ENCODE assay signal across 17 mouse cellular contexts in the genomic region with DNA sequence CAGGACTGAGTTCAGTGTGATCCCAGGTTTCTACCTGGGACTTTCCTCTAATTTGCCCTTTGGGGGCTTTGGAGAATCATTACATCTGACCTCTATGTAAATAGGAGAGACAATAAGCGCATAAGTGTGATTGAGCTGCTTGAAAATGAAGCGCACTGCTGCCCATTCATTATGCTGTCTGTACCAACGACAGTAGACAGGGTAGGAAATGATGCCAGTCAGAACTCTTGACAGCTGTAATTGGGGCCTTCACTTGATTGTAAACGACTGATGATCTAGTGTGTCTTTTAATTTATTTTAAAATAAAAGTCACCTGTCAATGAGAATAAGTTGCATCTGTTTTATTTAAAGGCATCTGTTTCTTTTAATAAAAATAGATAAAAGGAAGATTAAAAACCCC. TPM values are rescaled to one million over a fixed set of nuclear protein-coding genes. Genes with fewer than 3 reads are reported as not detected.
"Had no signal": no experiment of that assay in that cellular context is flagged by ENCODE, and none has a peak within 500 bp of the region (broad histone marks: within the 10 kb centered on the region; RNA-seq: fewer than 3 reads in every experiment).

No protein-coding gene starts in this region.

- H3K4me2 ChIP-seq: lung, embryonic 15.5 days; midbrain, embryonic 11.5 days; midbrain, embryonic 13.5 days; midbrain, embryonic 15.5 days; neural tube, embryonic 12.5 days; stomach, embryonic 15.5 days had no signal

- H3K9ac ChIP-seq: lung, embryonic 15.5 days; midbrain, embryonic 13.5 days; midbrain, embryonic 15.5 days; neural tube, embryonic 12.5 days; stomach, embryonic 15.5 days had no signal

- H3K27ac ChIP-seq: lung, embryonic 15.5 days; macrophage; midbrain, embryonic 13.5 days; midbrain, embryonic 15.5 days; neural tube, embryonic 12.5 days; stomach, embryonic 15.5 days; stomach, postnatal 0 days had no signal

- H3K27me3 ChIP-seq: lung, embryonic 15.5 days; megakaryocyte, embryonic 14.5 days; midbrain, embryonic 13.5 days; midbrain, embryonic 15.5 days; neural tube, embryonic 12.5 days; stomach, embryonic 15.5 days had no signal

- H3K4me3 ChIP-seq: lung, embryonic 15.5 days; megakaryocyte, embryonic 14.5 days; midbrain, embryonic 13.5 days; midbrain, embryonic 15.5 days; neural tube, embryonic 12.5 days; stomach, embryonic 15.5 days had no signal

- H3K9me3 ChIP-seq: lung, embryonic 15.5 days; midbrain, embryonic 13.5 days; midbrain, embryonic 15.5 days; neural tube, embryonic 12.5 days; stomach, embryonic 15.5 days had no signal

- H3K4me1 ChIP-seq: lung, embryonic 15.5 days; megakaryocyte, embryonic 14.5 days; midbrain, embryonic 13.5 days; midbrain, embryonic 15.5 days; neural tube, embryonic 12.5 days; stomach, embryonic 15.5 days had no signal

- ATAC-seq: lung, postnatal 0 days; midbrain, embryonic 13.5 days; midbrain, embryonic 15.5 days had no signal

- DNase-seq: lung, adult 2 months; lung, postnatal 14 days; lung, postnatal 36 days; right cerebral cortex, postnatal 14 days; thymus, adult 2 months; thymus, postnatal 25 days; thymus, postnatal 4 days had no signal

- H3K36me3 ChIP-seq: lung, embryonic 15.5 days; midbrain, embryonic 13.5 days; midbrain, embryonic 15.5 days; neural tube, embryonic 12.5 days; stomach, embryonic 15.5 days had no signal

RNA-seq across cellular contexts. Expression of gene Ttn, which starts 35.4 kb away (rescaled TPM):
- polyA plus RNA-seq: macrophage had no signal
